Mouse (Mus musculus): ENCODE measurements at regions not wholly inside any gene's neighbourhood (a gene's known extent, or its start where the extent isn't known, plus 50 kb on each side); places are given as distances from the start of the nearest gene placed in this dataset.

DNA sequence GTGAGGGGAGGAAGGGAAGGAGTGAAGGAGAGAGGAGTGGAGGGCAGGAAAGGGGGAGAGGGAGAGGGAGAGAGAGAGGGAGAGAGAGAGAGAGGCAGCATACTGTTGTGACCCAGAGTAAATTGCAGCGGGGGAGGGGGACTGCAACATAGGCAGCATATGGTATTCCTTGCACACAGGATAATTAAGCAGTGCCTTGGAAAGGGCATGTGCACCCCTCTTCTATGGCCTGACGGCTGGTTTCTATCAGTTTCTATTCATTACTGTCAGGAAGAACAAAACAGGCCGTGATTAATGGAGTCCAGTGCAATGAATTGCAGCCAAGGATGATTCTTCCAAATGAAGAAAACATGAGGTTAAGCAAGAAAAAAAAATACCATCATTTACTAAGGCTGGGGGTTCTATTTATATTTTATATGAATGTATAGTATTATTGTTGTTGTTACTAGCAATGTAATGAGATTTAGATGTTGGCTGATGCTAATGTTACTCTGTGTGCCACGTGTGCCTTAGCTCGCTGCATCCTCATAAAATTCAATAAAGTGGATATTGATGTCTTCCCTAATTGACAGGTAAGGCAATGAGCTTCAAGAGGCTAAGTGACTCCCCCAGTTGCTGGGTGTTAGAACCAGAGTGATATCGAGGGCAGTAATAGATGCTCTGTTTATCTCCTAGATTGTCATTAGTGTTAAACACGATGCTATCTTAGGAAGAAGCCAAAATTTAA is 181.3 kb downstream of the Gm19935 start:
- DNase-seq: no peak

- no peak for DNase-seq
Measured at GRCm38 (mm10) chr8:90630796-90631195, 186.4 kb downstream of the Gm19935 start.

GRCm38 (mm10) chr8:90608410-90608809 is 208.8 kb downstream of the Gm19935 start:
- DNase-seq: no peak

GRCm38 (mm10) chr8:90600946-90601695 is 216.1 kb downstream of the Gm19935 start:
- DNase-seq: no peak

DNA sequence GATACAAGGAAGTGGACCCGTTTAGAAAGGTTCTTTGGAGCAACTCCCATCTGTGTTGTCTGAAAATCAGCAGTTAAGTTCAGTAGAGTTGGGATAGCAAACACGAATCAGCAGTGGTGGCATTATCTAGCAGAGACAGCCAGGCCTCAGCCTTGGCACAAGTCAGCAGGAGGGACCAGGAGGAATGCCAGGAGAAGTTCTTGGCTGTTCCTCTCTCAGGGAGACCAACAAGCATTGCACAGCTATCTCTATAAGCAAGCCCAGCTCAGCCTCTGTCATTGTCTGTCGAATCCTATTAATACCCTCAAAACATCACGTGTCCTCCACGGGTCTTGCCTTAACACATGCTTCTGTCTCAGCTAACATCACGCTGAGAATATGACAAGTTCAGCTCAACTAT is 219.8 kb downstream of the Gm19935 start:
- no peak for DNase-seq

- no peak for DNase-seq
Measured at GRCm38 (mm10) chr8:90579426-90579825, 231.3 kb upstream of the Tox3 start.

DNA sequence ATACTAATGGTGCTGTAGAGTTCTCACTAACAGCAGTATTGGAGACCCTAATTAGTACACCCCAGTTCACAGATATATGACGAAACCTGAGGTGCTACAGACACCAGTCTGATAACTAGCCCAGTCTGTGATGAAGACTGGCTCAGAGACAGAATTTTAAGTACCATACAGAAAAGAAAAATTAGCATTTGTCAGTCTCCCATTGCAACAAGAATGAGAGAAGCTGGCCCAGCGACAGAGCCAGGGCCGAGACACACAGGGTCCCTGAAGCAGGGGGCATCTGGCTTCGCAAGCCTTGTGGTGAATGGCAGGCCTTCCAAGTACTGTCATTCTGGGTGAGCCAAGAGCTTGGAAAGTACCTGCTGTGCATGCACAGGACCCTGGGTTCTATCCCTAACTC is 228.8 kb upstream of the Tox3 start:
- DNase-seq: no peak

GRCm38 (mm10) chr8:90574676-90575075 is 226.5 kb upstream of the Tox3 start:
- no peak for DNase-seq

- DNase-seq: no peak
Measured at GRCm38 (mm10) chr8:90556079-90556427, 207.9 kb upstream of the Tox3 start.

GRCm38 (mm10) chr8:90555415-90556078 is 207.4 kb upstream of the Tox3 start:
- peak; percentile 5 to 7 for DNase-seq

GRCm38 (mm10) chr8:90547276-90547675 is 199.1 kb upstream of the Tox3 start:
- DNase-seq: no peak

GRCm38 (mm10) chr8:90542619-90543018 is 194.5 kb upstream of the Tox3 start:
- no peak for DNase-seq

GRCm38 (mm10) chr8:90536196-90536640 is 188.1 kb upstream of the Tox3 start:
- DNase-seq: no peak

- no peak for DNase-seq
Measured at GRCm38 (mm10) chr8:90535515-90536156, 187.5 kb upstream of the Tox3 start.

DNA sequence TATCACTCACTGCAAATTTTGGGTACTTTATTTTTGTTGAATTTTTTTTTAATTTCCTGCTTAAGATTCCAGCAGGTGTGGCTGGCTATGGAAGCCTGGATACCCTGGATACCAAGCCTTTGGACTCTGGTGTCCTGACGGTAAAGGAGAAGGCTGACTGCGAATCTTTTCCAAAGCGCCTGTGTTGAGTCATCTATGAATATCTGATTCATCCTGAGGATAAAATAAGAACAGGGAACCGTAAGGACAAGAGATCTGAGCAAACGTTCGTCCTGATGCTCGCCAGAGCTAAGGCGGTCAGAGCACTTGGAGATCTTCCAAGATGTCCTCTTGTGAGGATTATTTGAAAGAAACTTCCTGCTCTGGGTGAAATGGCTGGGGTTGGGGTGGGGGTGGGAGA is 173.2 kb upstream of the Tox3 start:
- DNase-seq: no peak

DNA sequence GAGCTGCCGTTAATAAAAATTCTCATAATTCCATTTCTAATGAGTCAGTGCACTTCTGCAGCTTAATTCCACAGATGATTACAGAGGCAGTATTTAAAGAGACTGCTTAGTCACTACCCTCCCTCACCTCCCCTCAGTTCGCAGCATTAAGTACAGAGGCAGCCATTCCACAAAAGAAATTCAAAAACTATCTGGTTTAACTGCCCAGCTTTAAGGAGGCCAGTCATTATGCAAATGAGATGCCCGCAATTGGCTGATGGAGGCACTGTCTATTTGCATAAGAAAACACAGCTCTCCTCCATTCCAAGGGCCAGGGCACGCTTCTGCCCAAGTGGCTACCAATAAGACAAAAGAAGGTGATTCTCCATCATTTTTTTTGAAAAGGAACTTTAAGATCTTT is 172.0 kb upstream of the Tox3 start:
- no peak for DNase-seq

GRCm38 (mm10) chr8:90519567-90519966 is 171.4 kb upstream of the Tox3 start:
- DNase-seq: no peak

GRCm38 (mm10) chr8:90514191-90514590 is 166.0 kb upstream of the Tox3 start:
- no peak for DNase-seq

GRCm38 (mm10) chr8:90513601-90514000 is 165.5 kb upstream of the Tox3 start:
- no peak for DNase-seq

GRCm38 (mm10) chr8:90513102-90513501 is 165.0 kb upstream of the Tox3 start:
- no peak for DNase-seq

DNA sequence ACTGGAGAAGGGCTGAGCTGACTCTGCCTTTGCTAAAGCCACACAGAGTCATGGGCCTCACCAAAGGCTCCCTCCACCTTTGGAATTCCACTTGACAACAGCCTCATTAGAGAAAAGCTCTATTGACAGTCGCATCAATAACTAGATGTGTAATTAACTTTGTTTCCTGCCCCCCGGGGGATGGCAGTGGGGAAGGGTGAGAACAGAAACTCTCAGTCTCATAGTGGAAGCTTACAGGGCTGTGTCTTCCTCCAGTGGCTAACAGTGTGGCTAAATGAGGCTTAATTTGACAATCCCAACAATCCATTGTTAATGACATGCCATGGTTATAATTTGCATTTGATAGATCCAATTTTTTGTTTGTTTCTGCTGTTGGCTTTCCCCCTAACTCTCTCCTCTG is 164.5 kb upstream of the Tox3 start:
- no peak for DNase-seq

DNA sequence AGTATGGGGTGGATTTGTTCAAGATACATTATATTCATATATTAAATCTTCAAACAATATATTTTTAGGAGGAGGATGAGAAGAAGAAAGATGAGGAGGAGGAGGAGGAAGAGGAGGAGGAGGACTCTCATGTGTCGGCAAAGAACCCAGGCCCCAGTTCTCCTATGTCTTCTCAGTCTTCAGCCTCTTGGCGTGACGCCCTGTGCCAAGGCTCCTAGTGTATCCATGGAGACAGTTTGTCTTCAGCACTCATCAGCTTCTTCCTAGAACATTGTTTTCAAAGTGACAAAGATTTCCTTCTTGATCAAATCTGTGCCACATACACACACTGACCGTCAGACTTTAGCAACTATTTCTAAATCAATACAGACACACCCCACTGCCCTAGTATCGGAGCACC is 156.4 kb upstream of the Tox3 start:
- no peak for DNase-seq

GRCm38 (mm10) chr8:90503306-90503705 is 155.2 kb upstream of the Tox3 start:
- DNase-seq: no peak

- DNase-seq: no peak
Measured at GRCm38 (mm10) chr8:90502879-90503278, 154.7 kb upstream of the Tox3 start.
